Mouse (Mus musculus) right cerebral cortex, adult 2 months (tissue): ENCODE data around the gene Tuba3b.

ENCODE experiments used
- DNase-seq, 2 experiments: peaks; one replicate each; pipeline ENCODE4 v3.0.0; 2021 to 2022; ENCODE audit warnings: low spot score in 2 of 2

Gene Tuba3b

GRCm38 (mm10) chr6:145615666-145616210 lies at the start of gene Tuba3b:
Gene Tuba3b (plus strand): TSS chr6:145615757.
- DNase-seq: no peak

GRCm38 (mm10) chr6:145567296-145567695 lies 48.3 kb upstream of the Tuba3b start:
- no peak for DNase-seq

GRCm38 (mm10) chr6:145567832-145568231 lies 47.7 kb upstream of the Tuba3b start:
- DNase-seq: no peak

GRCm38 (mm10) chr6:145568701-145569100 lies 46.9 kb upstream of the Tuba3b start:
- no peak for DNase-seq

- no peak for DNase-seq
Observed at GRCm38 (mm10) chr6:145573250-145574013, 42.1 kb upstream of the Tuba3b start.

- DNase-seq: no peak
Observed at GRCm38 (mm10) chr6:145576762-145577161, 38.8 kb upstream of the Tuba3b start.

GRCm38 (mm10) chr6:145578457-145579185 lies 36.9 kb upstream of the Tuba3b start:
- no peak for DNase-seq

- no peak for DNase-seq
Observed at GRCm38 (mm10) chr6:145579761-145580160, 35.8 kb upstream of the Tuba3b start.

GRCm38 (mm10) chr6:145581366-145582170 lies 34.0 kb upstream of the Tuba3b start:
- no peak for DNase-seq

GRCm38 (mm10) chr6:145585052-145585973 lies 30.2 kb upstream of the Tuba3b start:
- DNase-seq: peak; percentile 11 to 21

- DNase-seq: no peak
Observed at GRCm38 (mm10) chr6:145590501-145591293, 24.9 kb upstream of the Tuba3b start.

GRCm38 (mm10) chr6:145591578-145591977 lies 24.0 kb upstream of the Tuba3b start:
- no peak for DNase-seq

GRCm38 (mm10) chr6:145592036-145592435 lies 23.5 kb upstream of the Tuba3b start:
- no peak for DNase-seq

- no peak for DNase-seq
Observed at GRCm38 (mm10) chr6:145592531-145592998, 23.0 kb upstream of the Tuba3b start.

- no peak for DNase-seq
Observed at GRCm38 (mm10) chr6:145593991-145594390, 21.6 kb upstream of the Tuba3b start.

- DNase-seq: no peak
Observed at GRCm38 (mm10) chr6:145595905-145596304, 19.7 kb upstream of the Tuba3b start.

- DNase-seq: no peak
Observed at GRCm38 (mm10) chr6:145598794-145599555, 16.6 kb upstream of the Tuba3b start.

GRCm38 (mm10) chr6:145604126-145604525 lies 11.4 kb upstream of the Tuba3b start:
- DNase-seq: no peak

GRCm38 (mm10) chr6:145604648-145605047 lies 10.9 kb upstream of the Tuba3b start:
- no peak for DNase-seq
